Mouse (Mus musculus): Measurements from ENCODE around the gene Cox5a.

- TF ChIP-seq CTCF (IDR thresholded peaks at IDR 0.05; ENCODE audit: low read depth) (no peak), EP300 (IDR thresholded peaks at IDR 0.05; ENCODE audit: low read depth) (no peak)
These were observed 40.6 kb downstream of the Cox5a start for GRCm38 (mm10) chr9:57561711-57562099.
